Mouse (Mus musculus): ENCODE measurements at regions not wholly inside any gene's neighbourhood (a gene's known extent, or its start where the extent isn't known, plus 50 kb on each side); places are given as distances from the start of the nearest gene placed in this dataset.
"Not testable (repeated sequence)": the region's sequence is repeated elsewhere in the genome, so short reads cannot be mapped to it uniquely, and the experiment has no call there.

- in situ Hi-C loops (cut with MboI, MseI): no loop called here
These were observed 80.1 kb upstream of the Cyp2b13 start for GRCm38 (mm10) chr7:25981167-25981566.

- in situ Hi-C loops (cut with MboI, MseI): loop anchor here in 1 of 2 experiments (5.0 kb wide), 1 partner anchor 100 kb away; no protein-coding TSS in a partner anchor
These were observed 74.3 kb upstream of the Cyp2b13 start for GRCm38 (mm10) chr7:25986981-25987380.

GRCm38 (mm10) chr7:25988322-25988721 is 73.0 kb upstream of the Cyp2b13 start:
- in situ Hi-C loops (cut with MboI, MseI): loop anchor here in 1 of 2 experiments (5.0 kb wide), 1 partner anchor 99 kb away; no protein-coding TSS in a partner anchor

GRCm38 (mm10) chr7:26005916-26006315 is 55.4 kb upstream of the Cyp2b13 start:
- in situ Hi-C loops (cut with MboI, MseI): not testable (repeated sequence)

- in situ Hi-C loops (cut with MboI, MseI): no loop called here
These were observed 53.2 kb upstream of the Cyp2b13 start for GRCm38 (mm10) chr7:26008056-26008455.

Data from T-helper 17 cell (primary cell).